Mouse (Mus musculus): ENCODE data around the gene Cngb1. TPM values are rescaled to one million over a fixed set of nuclear protein-coding genes. Genes with fewer than 3 reads are reported as not detected.

The Cngb1 gene
- polyA plus RNA-seq, 1 experiment from 2014 or later, result 0.59 TPM

DNA sequence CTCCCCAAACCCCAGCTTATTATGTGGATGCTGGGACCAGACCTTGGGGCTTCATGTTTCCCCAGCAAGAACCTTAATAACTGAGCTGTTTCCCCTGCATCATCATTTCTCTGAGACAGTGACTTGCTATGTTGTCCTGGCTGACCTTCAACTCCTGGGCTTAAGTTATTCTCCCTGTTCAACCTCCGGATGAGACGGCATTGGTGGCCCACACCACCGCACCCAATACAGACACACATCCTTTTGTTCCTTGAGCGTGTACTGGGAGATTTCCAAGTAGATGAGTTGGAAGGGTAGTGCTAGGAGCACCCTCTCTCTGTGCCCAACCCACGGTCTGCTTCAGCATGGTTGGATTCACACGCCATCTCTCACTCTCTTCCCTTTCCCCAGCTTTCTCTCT is 7.5 kb upstream of the Cngb1 start:
- ATAC-seq (ENCODE audit: low FRiP score, low TSS enrichment) (no peak), DNase-seq (no peak)
- no peaks in the 10 kb centered on the region for H3K9me3 ChIP-seq (ENCODE audit: control insufficient read depth, low read length)
- 84% methylated on average over 6 of the region's 6 CpGs for WGBS
- H3K27me3 ChIP-seq (ENCODE audit: control insufficient read depth, insufficient read depth, low read length), result no peaks in the 10 kb centered on the region
- H3K4me3 ChIP-seq (replicated peaks; ENCODE audit: low read depth, low read length), result no peak overlapping the region
- peaks cover 9% of the 10 kb centered on the region for H3K4me1 ChIP-seq (ENCODE audit: control insufficient read depth, insufficient read depth, low read length)
- no peak overlapping the region for H3K27ac ChIP-seq (replicated peaks; ENCODE audit: low read depth, low read length)
- H3K36me3 ChIP-seq (ENCODE audit: control insufficient read depth, insufficient read depth, low read length), result no peaks in the 10 kb centered on the region
- H3K9ac ChIP-seq (replicated peaks; ENCODE audit: low read length), result no peak overlapping the region
- no peak overlapping the region for H3K4me2 ChIP-seq (ENCODE audit: low read length)

DNA sequence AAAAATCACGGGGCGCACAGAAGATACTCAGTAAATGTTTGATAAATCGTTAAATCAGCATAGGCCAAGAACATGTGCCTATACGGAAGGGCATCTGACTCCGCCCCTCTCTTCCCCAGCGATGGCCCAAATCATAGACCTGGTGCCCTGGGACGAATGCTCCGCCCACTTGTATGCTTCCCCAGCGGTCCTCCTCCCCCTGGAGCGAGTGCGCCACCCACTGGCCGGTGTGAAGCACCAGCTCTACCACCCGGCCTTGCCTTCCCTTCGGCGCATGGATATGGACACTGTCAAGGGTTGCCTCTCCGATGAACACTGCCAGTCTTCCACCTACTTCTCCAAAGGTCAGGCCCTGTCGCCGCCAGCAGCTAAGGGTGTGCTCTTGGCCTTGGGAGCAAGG is 6.5 kb upstream of the Cngb1 start:
- H3K27ac ChIP-seq (replicated peaks; ENCODE audit: low read depth, low read length), result no peak overlapping the region
- no peaks in the 10 kb centered on the region for H3K9me3 ChIP-seq (ENCODE audit: control insufficient read depth, low read length)
- H3K9ac ChIP-seq (replicated peaks; ENCODE audit: low read length), result no peak overlapping the region
- no peak overlapping the region for H3K4me3 ChIP-seq (replicated peaks; ENCODE audit: low read depth, low read length)
- no peaks in the 10 kb centered on the region for H3K27me3 ChIP-seq (ENCODE audit: control insufficient read depth, insufficient read depth, low read length)
- H3K36me3 ChIP-seq (ENCODE audit: control insufficient read depth, insufficient read depth, low read length), result no peaks in the 10 kb centered on the region
- ATAC-seq (ENCODE audit: low FRiP score, low TSS enrichment) (no peak), DNase-seq (no peak)
- no peak overlapping the region for H3K4me2 ChIP-seq (ENCODE audit: low read length)
- WGBS, result 69% methylated on average over 18 of the region's 18 CpGs
- peaks cover 9% of the 10 kb centered on the region for H3K4me1 ChIP-seq (ENCODE audit: control insufficient read depth, insufficient read depth, low read length)

- Histone ChIP-seq H3K27ac (replicated peaks; ENCODE audit: low read depth, low read length) (peak within 1 kb of the TSS; percentile 49; the same call in 1 of the 2 replicates), H3K9me3 (ENCODE audit: control insufficient read depth, low read length) (no peaks in the 10 kb centered on the region), H3K36me3 (ENCODE audit: control insufficient read depth, insufficient read depth, low read length) (no peaks in the 10 kb centered on the region), H3K9ac (replicated peaks; ENCODE audit: low read length) (no peak within 1 kb of the TSS), H3K4me2 (ENCODE audit: low read length) (no peak within 1 kb of the TSS), H3K27me3 (ENCODE audit: control insufficient read depth, insufficient read depth, low read length) (no peaks in the 10 kb centered on the region), H3K4me3 (replicated peaks; ENCODE audit: low read depth, low read length) (no peak within 1 kb of the TSS), H3K4me1 (ENCODE audit: control insufficient read depth, insufficient read depth, low read length) (peaks cover 14% of the 10 kb centered on the region)
- WGBS, result 22% methylated on average over 6 of the region's 6 CpGs
- peak; percentile 58 for DNase-seq
- peak; percentile 48 for ATAC-seq (ENCODE audit: low FRiP score, low TSS enrichment)
Observed at GRCm38 (mm10) chr8:95310342-95310970, 4.1 kb upstream of the Cngb1 start, which contains the start of gene Tepp. Gene Tepp (plus strand): TSS chr8:95310566.

DNA sequence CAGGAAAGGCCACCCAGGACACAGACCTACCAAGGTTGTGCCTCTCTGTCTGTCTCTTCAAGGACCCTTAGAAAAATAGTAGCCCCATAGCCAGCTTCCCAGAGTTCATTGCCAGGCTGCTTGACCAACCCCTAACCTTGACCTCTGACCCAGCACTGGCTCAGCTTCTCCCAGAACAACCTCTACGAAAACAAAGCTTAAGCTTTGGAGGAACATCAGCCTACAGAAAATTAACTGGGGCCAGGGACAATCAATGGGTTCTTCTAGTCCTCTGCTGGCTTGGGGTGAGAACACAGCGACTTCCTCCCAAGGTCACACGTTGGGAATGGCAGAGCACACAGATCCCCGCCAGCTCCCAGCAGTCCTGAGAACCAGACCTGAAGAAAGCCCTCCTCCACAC is 859 bp downstream of the Cngb1 start:
- H3K4me1 ChIP-seq (ENCODE audit: control insufficient read depth, insufficient read depth, low read length), result peaks cover 7% of the 10 kb centered on the region
- no peaks in the 10 kb centered on the region for H3K36me3 ChIP-seq (ENCODE audit: control insufficient read depth, insufficient read depth, low read length)
- H3K9me3 ChIP-seq (ENCODE audit: control insufficient read depth, low read length), result no peaks in the 10 kb centered on the region
- H3K4me2 ChIP-seq (ENCODE audit: low read length), result no peak overlapping the region
- 85% methylated on average over 4 of the region's 4 CpGs for WGBS
- H3K27me3 ChIP-seq (ENCODE audit: control insufficient read depth, insufficient read depth, low read length), result no peaks in the 10 kb centered on the region
- H3K9ac ChIP-seq (replicated peaks; ENCODE audit: low read length), result no peak overlapping the region
- DNase-seq (no peak), ATAC-seq (ENCODE audit: low FRiP score, low TSS enrichment) (no peak)
- no peak overlapping the region for H3K4me3 ChIP-seq (replicated peaks; ENCODE audit: low read depth, low read length)
- no peak overlapping the region for H3K27ac ChIP-seq (replicated peaks; ENCODE audit: low read depth, low read length)

- Histone ChIP-seq H3K4me2 (ENCODE audit: low read length) (no peak overlapping the region), H3K27ac (replicated peaks; ENCODE audit: low read depth, low read length) (no peak overlapping the region), H3K4me3 (replicated peaks; ENCODE audit: low read depth, low read length) (no peak overlapping the region), H3K4me1 (ENCODE audit: control insufficient read depth, insufficient read depth, low read length) (0 out of 2 replicates have a peak, but pooled peaks cover 5% of the 10 kb centered on the region), H3K27me3 (ENCODE audit: control insufficient read depth, insufficient read depth, low read length) (no peaks in the 10 kb centered on the region), H3K9me3 (ENCODE audit: control insufficient read depth, low read length) (no peaks in the 10 kb centered on the region), H3K9ac (replicated peaks; ENCODE audit: low read length) (no peak overlapping the region), H3K36me3 (ENCODE audit: control insufficient read depth, insufficient read depth, low read length) (no peaks in the 10 kb centered on the region)
- DNase-seq (peak; percentile 63), ATAC-seq (ENCODE audit: low FRiP score, low TSS enrichment) (no peak)
- 22% methylated on average over 5 of the region's 5 CpGs for WGBS
Observed at GRCm38 (mm10) chr8:95302410-95302809, 4.0 kb downstream of the Cngb1 start.

DNA sequence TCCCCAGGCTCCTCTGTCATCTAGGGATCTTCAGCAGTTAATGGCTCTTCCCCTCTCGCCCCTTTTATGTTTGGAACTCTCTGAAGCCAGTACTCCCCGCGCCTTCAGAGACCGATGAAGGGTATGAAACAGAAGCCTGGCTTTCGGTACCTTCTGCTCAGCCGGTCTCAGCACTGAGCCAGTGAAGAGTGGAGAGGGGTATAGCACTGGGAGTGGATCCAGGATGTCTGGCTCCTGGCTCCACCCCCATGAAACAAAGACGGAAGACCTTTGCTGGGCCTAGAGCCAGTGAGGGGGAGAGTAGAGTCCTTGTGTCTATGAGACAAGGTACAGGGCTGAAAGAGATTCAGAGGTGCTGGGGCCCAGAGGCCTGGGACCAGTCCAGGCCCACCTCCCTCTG is 12.5 kb downstream of the Cngb1 start:
- no peak for DNase-seq

DNA sequence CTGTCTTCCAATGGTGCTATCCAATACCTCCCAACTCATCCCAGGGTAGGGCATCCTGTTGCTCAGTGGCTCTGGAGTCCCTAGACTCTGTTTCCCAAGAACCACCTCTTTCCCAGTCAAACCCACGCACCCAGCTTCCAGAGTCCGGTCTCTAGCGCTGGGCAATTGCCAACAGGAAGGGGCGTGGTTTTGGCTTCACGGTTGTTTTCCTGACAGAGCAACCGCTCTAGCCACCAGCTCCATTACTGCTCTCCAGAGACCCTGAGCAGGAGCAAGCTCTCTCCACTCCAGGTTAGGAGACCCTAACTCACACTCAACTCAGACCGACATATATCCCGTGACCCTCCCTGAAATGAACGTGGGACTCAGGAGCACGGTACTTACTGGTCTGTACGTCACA is 13.2 kb downstream of the Cngb1 start:
- ATAC-seq (ENCODE audit: low FRiP score, low TSS enrichment), result no peak
- Histone ChIP-seq H3K27ac (replicated peaks; ENCODE audit: low read depth, low read length) (no peak overlapping the region), H3K36me3 (ENCODE audit: control insufficient read depth, insufficient read depth, low read length) (no peaks in the 10 kb centered on the region), H3K4me2 (ENCODE audit: low read length) (no peak overlapping the region), H3K4me3 (replicated peaks; ENCODE audit: low read depth, low read length) (no peak overlapping the region), H3K4me1 (ENCODE audit: control insufficient read depth, insufficient read depth, low read length) (no peaks in the 10 kb centered on the region), H3K9ac (replicated peaks; ENCODE audit: low read length) (no peak overlapping the region), H3K9me3 (ENCODE audit: control insufficient read depth, low read length) (no peaks in the 10 kb centered on the region), H3K27me3 (ENCODE audit: control insufficient read depth, insufficient read depth, low read length) (no peaks in the 10 kb centered on the region)
- DNase-seq, result no peak
- WGBS, result 86% methylated on average over 11 of the region's 11 CpGs

More for the DNA sequence above, 12.5 kb downstream of the Cngb1 start:
- WGBS, result 81% methylated on average over 7 of the region's 7 CpGs
- Histone ChIP-seq H3K36me3 (ENCODE audit: control insufficient read depth, insufficient read depth, low read length) (no peaks in the 10 kb centered on the region), H3K9me3 (ENCODE audit: control insufficient read depth, low read length) (no peaks in the 10 kb centered on the region), H3K9ac (replicated peaks; ENCODE audit: low read length) (no peak overlapping the region), H3K4me3 (replicated peaks; ENCODE audit: low read depth, low read length) (no peak overlapping the region), H3K27me3 (ENCODE audit: control insufficient read depth, insufficient read depth, low read length) (no peaks in the 10 kb centered on the region), H3K4me1 (ENCODE audit: control insufficient read depth, insufficient read depth, low read length) (no peaks in the 10 kb centered on the region), H3K27ac (replicated peaks; ENCODE audit: low read depth, low read length) (no peak overlapping the region), H3K4me2 (ENCODE audit: low read length) (no peak overlapping the region)
- peak; percentile 34; the same call in 1 of the 2 replicates for ATAC-seq (ENCODE audit: low FRiP score, low TSS enrichment)

DNA sequence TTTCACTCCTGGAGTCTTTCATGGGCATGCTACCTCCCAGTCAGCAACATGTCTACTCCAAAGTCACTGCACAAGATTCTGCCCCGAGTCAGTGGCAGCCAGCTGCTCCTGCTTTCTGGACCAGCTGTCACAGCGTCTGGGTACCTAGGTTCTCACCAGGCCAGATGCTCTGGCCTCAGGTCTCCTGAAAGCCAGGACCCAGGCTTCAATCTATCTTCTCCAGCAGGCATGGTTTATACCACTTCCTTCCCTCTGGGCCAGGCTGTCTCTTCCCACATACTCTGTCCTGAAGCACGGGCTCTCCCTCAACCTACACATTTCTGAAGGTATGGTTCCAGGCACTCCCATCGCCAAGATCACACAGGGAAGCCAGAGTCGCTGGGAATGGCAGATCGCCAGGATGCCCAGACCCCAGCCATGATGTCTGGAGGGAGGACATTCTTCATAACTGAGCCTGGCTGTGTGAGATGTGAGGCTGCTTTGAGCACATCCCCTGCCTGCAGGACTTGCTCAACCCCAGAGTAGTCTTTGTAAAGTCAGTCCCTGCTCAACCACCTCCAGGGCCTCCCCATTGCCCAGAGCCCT is 17.2 kb downstream of the Cngb1 start:
- Histone ChIP-seq H3K4me2 (ENCODE audit: low read length) (no peak overlapping the region), H3K36me3 (ENCODE audit: control insufficient read depth, insufficient read depth, low read length) (no peaks in the 10 kb centered on the region), H3K4me3 (replicated peaks; ENCODE audit: low read depth, low read length) (no peak overlapping the region), H3K27ac (replicated peaks; ENCODE audit: low read depth, low read length) (no peak overlapping the region), H3K27me3 (ENCODE audit: control insufficient read depth, insufficient read depth, low read length) (no peaks in the 10 kb centered on the region), H3K4me1 (ENCODE audit: control insufficient read depth, insufficient read depth, low read length) (no peaks in the 10 kb centered on the region), H3K9me3 (ENCODE audit: control insufficient read depth, low read length) (no peaks in the 10 kb centered on the region), H3K9ac (replicated peaks; ENCODE audit: low read length) (no peak overlapping the region)
- DNase-seq (no peak), ATAC-seq (ENCODE audit: low FRiP score, low TSS enrichment) (no peak)
- WGBS, result 78% methylated on average over 6 of the region's 6 CpGs

- H3K9me3 ChIP-seq (ENCODE audit: control insufficient read depth, low read length), result no peaks in the 10 kb centered on the region
- peak; percentile 53 for DNase-seq
- no peaks in the 10 kb centered on the region for H3K36me3 ChIP-seq (ENCODE audit: control insufficient read depth, insufficient read depth, low read length)
- H3K4me1 ChIP-seq (ENCODE audit: control insufficient read depth, insufficient read depth, low read length), result peaks cover 9% of the 10 kb centered on the region
- H3K27ac ChIP-seq (replicated peaks; ENCODE audit: low read depth, low read length), result 0 out of 2 replicates have a peak overlapping the region, but pooled peaks have one; percentile 20
- WGBS, result 48% methylated on average over 5 of the region's 5 CpGs
- H3K27me3 ChIP-seq (ENCODE audit: control insufficient read depth, insufficient read depth, low read length), result no peaks in the 10 kb centered on the region
- no peak overlapping the region for H3K9ac ChIP-seq (replicated peaks; ENCODE audit: low read length)
- ATAC-seq (ENCODE audit: low FRiP score, low TSS enrichment), result 0 out of 2 replicates have a peak, but pooled peaks have one; percentile 27
- H3K4me3 ChIP-seq (replicated peaks; ENCODE audit: low read depth, low read length), result no peak overlapping the region
- H3K4me2 ChIP-seq (ENCODE audit: low read length), result no peak overlapping the region
Observed at GRCm38 (mm10) chr8:95281493-95281892, 24.9 kb downstream of the Cngb1 start.

All from midbrain, embryonic 14.5 days (tissue).